Mouse (Mus musculus) midbrain, embryonic 16.5 days (tissue): Measurements from ENCODE around the gene Trim11. TPM values are rescaled to one million over a fixed set of nuclear protein-coding genes. Genes with fewer than 3 reads are reported as not detected.
"Not testable (repeated sequence)": the region's sequence is repeated elsewhere in the genome, so short reads cannot be mapped to it uniquely, and the experiment has no call there.

ENCODE experiments used
- ATAC-seq: fragments of 200-750 bp; cut with Nextera tagmentation; 2 replicates; pipeline ENCODE4 v1.8.0; 2017; ENCODE audit warnings: moderate TSS enrichment
- H3K27ac ChIP-seq: fragments of 300-500 bp; sonication (generic); 2 replicates; pipeline ENCODE4 v1.5.1; 2014; ENCODE audit warnings: mild to moderate bottlenecking, low read length, mixed read lengths
- H3K27me3 ChIP-seq: fragments of 300-500 bp; sonication (generic); 2 replicates; pipeline ENCODE4 v1.6.1; 2014; ENCODE audit warnings: low read depth, low read length, mixed read lengths; ENCODE audit not compliant: control insufficient read depth, insufficient read depth
- H3K36me3 ChIP-seq: fragments of 300-500 bp; sonication (generic); 2 replicates; pipeline ENCODE4 v1.6.1; 2014; ENCODE audit warnings: mild to moderate bottlenecking, low read length, moderate library complexity, mixed read lengths; ENCODE audit not compliant: control insufficient read depth, insufficient read depth
- H3K4me1 ChIP-seq: fragments of 300-500 bp; sonication (generic); 2 replicates; pipeline ENCODE4 v1.6.1; 2014; ENCODE audit warnings: mild to moderate bottlenecking, low read length, mixed read lengths; ENCODE audit not compliant: control insufficient read depth, insufficient read depth
- H3K4me2 ChIP-seq: fragments of 300-500 bp; sonication (generic); 2 replicates; pipeline ENCODE4 v1.6.1; 2014; ENCODE audit warnings: mild to moderate bottlenecking, low read length, mixed read lengths
- H3K4me3 ChIP-seq: fragments of 300-500 bp; sonication (generic); 2 replicates; pipeline ENCODE4 v1.5.1; 2014; ENCODE audit warnings: low read depth, mild to moderate bottlenecking, low read length, moderate library complexity, mixed read lengths
- H3K9ac ChIP-seq: fragments of 300-500 bp; sonication (generic); 2 replicates; pipeline ENCODE4 v1.6.1; 2014; ENCODE audit warnings: low read depth, low read length, mixed read lengths
- H3K9me3 ChIP-seq: fragments of 300-500 bp; sonication (generic); replicated peaks from 2 replicates; pipeline ENCODE4 v1.6.1; 2014; ENCODE audit warnings: mild to moderate bottlenecking, low read length, mixed read lengths; ENCODE audit not compliant: control insufficient read depth, poor library complexity, severe bottlenecking
- WGBS: fragments of 180-500 bp; shearing (Covaris S2); extraction: QIAGEN DNeasy Blood & Tissue Kit; methylation state at CpG from one replicate; pipeline ENCODE4 v1.1.7; 2014; 5-methylcytosine and 5-hydroxymethylcytosine counted together
- polyA plus RNA-seq: library from polyadenylated mRNA; unstranded; fragments of >200 nt; fragmentation: Nextera tagmentation; extraction: Ambion mirVana; gene quantifications from 2 replicates; pipeline ENCODE4 v1.2.1, GENCODE M21; 2015

The Trim11 gene
- polyA plus RNA-seq, 1 experiment from 2014 or later = 19.5 TPM

DNA sequence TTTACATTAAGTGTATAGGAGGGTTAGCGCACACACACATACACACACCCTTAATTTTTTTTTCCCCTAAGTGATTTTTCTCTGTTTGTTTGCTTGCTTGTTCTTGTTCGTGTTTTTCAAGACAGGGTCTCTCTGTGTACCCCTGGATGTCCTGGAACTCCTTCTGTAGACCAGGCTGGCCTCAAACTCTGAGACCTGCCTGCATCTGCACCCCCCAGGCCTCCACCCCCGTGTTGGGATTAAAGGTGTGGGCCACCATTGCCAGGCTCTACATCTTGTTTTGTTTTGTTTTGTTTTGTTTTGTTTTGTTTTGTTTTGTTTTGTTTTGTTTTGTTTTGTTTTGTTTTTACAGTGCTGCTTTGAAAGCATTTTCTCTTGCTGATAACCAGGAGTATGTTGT, 30.6 kb upstream of the Trim11 start:
- no peak for ATAC-seq
- Histone ChIP-seq H3K27me3 (no peaks in the 10 kb centered on the region), H3K4me1 (peaks cover 22% of the 10 kb centered on the region), H3K36me3 (no peaks in the 10 kb centered on the region), H3K9ac (peak overlapping the region; percentile 67), H3K4me2 (peak overlapping the region; percentile 62), H3K4me3 (peak overlapping the region; percentile 68), H3K9me3 (no peaks in the 10 kb centered on the region), H3K27ac (peak overlapping the region; percentile 99)
- 72% methylated on average over 3 of the region's 3 CpGs for WGBS

DNA sequence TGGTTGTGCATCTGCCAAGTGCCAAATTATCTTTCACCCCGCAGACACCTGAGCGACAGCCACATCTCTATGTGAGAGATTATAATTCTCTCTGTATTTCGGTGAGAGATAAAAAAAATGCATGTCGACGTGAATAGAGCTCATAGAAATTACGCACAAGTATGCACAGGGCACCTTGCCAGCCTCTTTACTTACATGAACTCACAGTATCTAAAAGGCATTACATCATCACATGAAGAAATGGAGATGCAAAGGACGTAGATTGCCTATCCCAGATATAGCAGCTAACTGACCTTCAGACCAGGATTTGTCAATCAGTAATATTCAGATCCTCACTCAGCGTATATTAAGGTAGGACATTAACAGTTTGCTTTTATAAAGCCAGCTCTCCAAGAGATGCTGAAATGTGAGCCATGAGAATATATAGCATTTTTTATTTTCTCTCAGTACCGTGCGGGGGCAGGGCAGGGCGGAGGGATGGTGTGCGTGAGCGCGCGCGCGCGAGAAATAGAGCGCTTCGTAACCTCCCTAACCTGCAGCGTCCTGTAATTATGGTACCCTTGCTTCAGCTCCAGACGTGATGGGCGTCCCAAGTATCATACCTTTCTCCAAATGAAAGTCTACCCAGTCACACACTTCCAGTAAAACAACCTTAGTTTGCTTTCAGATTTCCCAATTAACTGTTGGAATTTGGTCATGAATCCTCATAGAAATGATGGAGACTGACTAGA, 29.9 kb upstream of the Trim11 start:
- WGBS = 6% methylated on average over 23 of the region's 23 CpGs
- Histone ChIP-seq H3K27me3 (no peaks in the 10 kb centered on the region), H3K36me3 (no peaks in the 10 kb centered on the region), H3K4me3 (peak overlapping the region; percentile 68), H3K9ac (peak overlapping the region; percentile 67), H3K27ac (peak overlapping the region; percentile 99), H3K4me1 (peaks cover 25% of the 10 kb centered on the region), H3K9me3 (no peaks in the 10 kb centered on the region), H3K4me2 (peak overlapping the region; percentile 62)
- ATAC-seq = peak; percentile 81

DNA sequence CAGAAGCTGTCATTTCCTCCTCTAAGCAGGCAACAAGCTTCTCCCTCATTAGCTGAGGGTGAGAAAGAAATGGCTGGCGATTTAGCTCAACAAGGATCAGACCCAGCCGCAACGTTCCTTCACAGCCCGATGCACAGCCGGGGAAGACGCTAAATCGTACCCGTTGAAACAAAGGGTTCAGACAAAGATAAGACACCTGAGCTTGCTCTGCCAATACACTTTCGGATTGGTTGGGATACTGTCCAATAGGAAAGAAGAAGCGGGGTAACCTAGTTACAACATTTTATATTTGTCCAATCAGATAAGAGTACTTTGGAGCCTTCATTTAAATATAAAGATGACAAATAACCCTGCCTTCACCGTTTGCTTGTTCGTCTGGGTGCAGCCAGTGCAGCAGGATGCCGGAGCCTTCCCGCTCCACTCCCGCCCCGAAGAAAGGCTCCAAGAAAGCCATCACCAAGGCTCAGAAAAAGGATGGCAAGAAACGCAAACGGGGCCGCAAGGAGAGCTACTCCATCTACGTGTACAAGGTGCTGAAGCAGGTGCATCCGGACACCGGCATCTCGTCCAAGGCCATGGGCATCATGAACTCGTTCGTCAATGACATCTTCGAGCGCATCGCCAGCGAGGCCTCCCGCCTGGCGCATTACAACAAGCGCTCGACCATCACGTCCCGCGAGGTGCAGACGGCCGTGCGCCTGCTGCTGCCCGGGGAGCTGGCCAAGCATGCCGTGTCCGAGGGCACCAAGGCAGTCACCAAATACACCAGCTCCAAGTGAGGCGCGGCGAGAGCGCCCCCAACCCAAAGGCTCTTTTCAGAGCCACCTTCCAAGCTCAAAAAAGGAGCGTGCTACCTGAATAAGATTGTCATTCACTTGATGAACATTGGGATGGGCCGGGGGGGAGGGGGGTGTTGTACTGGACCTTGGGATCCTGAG, 29.1 kb upstream of the Trim11 start, which contains the start of gene Hist3h2ba:
Gene Hist3h2ba (plus strand): TSS at position 379 of the 938 bp plus-strand sequence.
- peak within 1 kb of the TSS; percentile 79 for H3K9ac ChIP-seq
- H3K36me3 ChIP-seq = no peaks in the 10 kb centered on the region
- under 1% methylated on average over 45 of the region's 48 CpGs for WGBS
- no peaks in the 10 kb centered on the region for H3K9me3 ChIP-seq
- peak within 1 kb of the TSS; percentile 62 for H3K4me2 ChIP-seq
- peaks cover 26% of the 10 kb centered on the region for H3K4me1 ChIP-seq
- peak; percentile 93 for ATAC-seq
- H3K4me3 ChIP-seq = peak within 1 kb of the TSS; percentile 68
- no peaks in the 10 kb centered on the region for H3K27me3 ChIP-seq
- H3K27ac ChIP-seq = peak within 1 kb of the TSS; percentile 99

DNA sequence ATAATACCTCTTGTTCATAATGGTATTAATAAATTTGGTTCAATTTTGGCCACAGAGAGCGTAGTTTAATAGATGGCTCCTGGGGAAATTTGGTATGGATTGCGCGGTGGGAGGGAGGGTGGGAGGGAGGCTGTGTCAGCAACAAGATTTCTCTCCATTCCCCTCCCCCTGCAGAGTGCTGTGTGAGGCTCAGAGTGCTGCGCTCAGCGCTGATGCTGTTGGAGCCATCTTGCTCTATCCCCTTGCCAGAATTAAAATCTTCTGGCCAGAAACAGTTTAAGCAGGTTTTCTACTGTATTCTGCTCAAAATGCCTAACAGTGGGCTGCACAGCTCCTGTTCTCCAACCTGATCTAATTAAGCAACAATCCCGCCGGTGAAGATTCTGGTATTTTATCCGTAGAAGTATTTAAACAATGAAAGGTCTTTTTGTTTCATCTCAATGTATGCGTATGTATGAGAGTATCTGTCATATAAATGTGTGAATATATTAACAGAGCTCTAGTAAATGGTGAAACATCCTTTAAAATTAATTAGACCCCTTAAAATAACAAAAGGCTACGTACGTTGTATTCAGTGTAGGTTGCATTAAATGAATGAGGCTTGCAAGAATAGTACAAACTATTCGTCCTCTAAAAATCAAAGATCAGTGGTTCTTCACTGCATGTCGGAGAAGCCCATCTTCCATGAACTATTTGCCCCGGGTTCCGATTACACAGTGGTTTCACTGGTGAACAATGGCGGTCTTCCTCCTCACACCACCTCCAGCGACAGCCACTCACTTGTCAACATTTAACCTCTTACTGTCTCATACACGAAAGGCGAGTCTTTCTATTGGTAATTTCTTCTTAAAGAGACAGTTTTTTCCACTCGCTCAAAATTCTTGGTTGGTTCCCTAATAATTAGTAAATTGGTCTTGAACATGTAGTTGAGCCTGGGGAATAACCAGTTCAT, 28.1 kb upstream of the Trim11 start:
- 2% methylated on average over 20 of the region's 20 CpGs for WGBS
- H3K27ac ChIP-seq = peak overlapping the region; percentile 99
- H3K4me3 ChIP-seq = peak overlapping the region; percentile 68
- H3K4me1 ChIP-seq = peaks cover 26% of the 10 kb centered on the region
- H3K36me3 ChIP-seq = no peaks in the 10 kb centered on the region
- H3K27me3 ChIP-seq = no peaks in the 10 kb centered on the region
- no peaks in the 10 kb centered on the region for H3K9me3 ChIP-seq
- peak; percentile 44; the same call in 1 of the 2 replicates for ATAC-seq
- H3K4me2 ChIP-seq = peak overlapping the region; percentile 61
- H3K9ac ChIP-seq = peak overlapping the region; percentile 79

DNA sequence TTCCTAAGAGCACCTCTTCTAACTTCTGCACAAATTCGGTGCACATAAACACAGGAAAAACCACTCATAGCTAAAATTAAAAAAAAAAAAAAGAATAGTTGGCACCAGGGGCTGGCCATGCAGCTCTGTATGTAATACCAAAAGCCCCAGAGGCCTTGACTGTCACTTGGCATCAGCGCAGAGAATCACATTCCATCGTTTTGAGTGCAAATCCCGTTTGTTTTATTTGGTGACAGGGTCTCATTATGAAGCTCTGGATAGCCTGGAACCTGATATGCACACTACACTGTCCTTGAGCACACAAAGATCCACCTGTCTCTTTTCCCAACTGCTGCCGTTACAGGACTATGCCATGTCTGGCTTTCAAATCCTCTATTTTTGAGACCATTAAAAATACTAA, 26.7 kb upstream of the Trim11 start:
- Histone ChIP-seq H3K9ac (peak overlapping the region; percentile 79), H3K27ac (peak overlapping the region; percentile 99), H3K27me3 (no peaks in the 10 kb centered on the region), H3K4me3 (peak overlapping the region; percentile 68), H3K9me3 (no peaks in the 10 kb centered on the region), H3K4me2 (peak overlapping the region; percentile 61), H3K4me1 (peaks cover 27% of the 10 kb centered on the region), H3K36me3 (no peaks in the 10 kb centered on the region)
- no peak for ATAC-seq
- 54% methylated on average over 5 of the region's 5 CpGs for WGBS

DNA sequence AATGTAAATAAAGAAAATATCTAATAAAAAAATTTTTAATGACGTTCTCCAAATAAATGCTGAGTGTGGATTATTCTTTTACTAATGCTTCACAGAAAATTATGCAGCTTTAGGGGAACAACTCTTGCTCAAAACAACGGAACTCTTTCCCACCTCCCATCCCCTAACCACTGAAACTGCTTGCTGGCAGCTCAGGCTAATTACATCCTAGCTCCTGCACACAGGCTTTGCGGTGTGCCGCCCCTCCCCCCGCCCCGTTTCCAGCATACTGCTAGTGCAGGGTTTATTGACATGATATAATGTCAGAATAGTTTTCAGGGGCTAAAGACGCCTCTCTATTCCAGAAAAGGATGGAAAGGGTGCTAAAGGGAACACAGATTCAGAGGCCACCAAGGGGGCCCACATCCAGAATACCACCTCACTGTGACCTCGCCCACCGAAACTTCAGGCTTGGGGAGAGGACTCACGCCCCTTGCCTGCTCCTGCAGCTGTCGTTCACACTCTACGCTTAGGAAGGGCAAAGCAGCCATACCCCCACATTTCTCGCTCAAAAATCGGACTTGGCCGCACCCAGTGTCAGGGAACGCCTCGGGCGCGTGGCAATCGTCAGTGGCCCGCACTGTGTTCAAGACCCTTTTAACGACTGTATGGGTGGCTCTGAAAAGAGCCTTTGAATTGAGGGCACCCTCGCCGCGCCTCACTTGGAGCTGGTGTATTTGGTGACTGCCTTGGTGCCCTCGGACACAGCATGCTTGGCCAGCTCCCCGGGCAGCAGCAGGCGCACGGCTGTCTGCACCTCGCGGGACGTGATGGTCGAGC, 24.3 kb upstream of the Trim11 start:
- Histone ChIP-seq H3K9me3 (no peaks in the 10 kb centered on the region), H3K4me3 (peak overlapping the region; percentile 62), H3K4me2 (peak overlapping the region; percentile 56), H3K9ac (peak overlapping the region; percentile 77), H3K4me1 (peaks cover 45% of the 10 kb centered on the region), H3K27me3 (no peaks in the 10 kb centered on the region), H3K27ac (peak overlapping the region; percentile 98), H3K36me3 (0 out of 2 replicates have a peak, but pooled peaks cover 3% of the 10 kb centered on the region)
- WGBS = under 1% methylated on average over 33 of the region's 33 CpGs
- no peak; the same call in none of the 2 replicates for ATAC-seq

DNA sequence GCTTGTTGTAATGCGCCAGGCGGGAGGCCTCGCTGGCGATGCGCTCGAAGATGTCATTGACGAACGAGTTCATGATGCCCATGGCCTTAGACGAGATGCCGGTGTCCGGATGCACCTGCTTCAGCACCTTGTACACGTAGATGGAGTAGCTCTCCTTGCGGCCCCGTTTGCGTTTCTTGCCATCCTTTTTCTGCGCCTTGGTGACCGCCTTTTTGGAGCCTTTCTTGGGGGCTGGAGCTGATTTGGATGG, 23.8 kb upstream of the Trim11 start:
- Histone ChIP-seq H3K4me1 (peaks cover 46% of the 10 kb centered on the region), H3K4me3 (peak overlapping the region; percentile 62)
- 0% methylated on average over 17 of the region's 17 CpGs for WGBS

More for the DNA sequence above, 23.8 kb upstream of the Trim11 start:
- not testable (repeated sequence) for H3K9me3 ChIP-seq, H3K27me3 ChIP-seq, H3K36me3 ChIP-seq
- Histone ChIP-seq H3K27ac (peak overlapping the region; percentile 98), H3K4me2 (peak overlapping the region; percentile 56), H3K9ac (peak overlapping the region; percentile 77)
- ATAC-seq = peak; percentile 43; the same call in 1 of the 2 replicates
